Mouse (Mus musculus) liver, adult 2 months (tissue): ENCODE measurements around the gene A630023A22Rik.

Experiments
- CTCF ChIP-seq: fragments of 200-500 bp; IDR thresholded peaks from 2 replicates; pipeline ENCODE4 v1.5.1; 2011; ENCODE audit warnings: low read depth, low read length, control low read depth
- POLR2A ChIP-seq: fragments of 200-500 bp; IDR thresholded peaks from 2 replicates; pipeline ENCODE4 v1.6.1; 2011; ENCODE audit warnings: low read length, control low read depth; ENCODE audit not compliant: insufficient read depth; ENCODE audit errors: extremely low read depth

DNA sequence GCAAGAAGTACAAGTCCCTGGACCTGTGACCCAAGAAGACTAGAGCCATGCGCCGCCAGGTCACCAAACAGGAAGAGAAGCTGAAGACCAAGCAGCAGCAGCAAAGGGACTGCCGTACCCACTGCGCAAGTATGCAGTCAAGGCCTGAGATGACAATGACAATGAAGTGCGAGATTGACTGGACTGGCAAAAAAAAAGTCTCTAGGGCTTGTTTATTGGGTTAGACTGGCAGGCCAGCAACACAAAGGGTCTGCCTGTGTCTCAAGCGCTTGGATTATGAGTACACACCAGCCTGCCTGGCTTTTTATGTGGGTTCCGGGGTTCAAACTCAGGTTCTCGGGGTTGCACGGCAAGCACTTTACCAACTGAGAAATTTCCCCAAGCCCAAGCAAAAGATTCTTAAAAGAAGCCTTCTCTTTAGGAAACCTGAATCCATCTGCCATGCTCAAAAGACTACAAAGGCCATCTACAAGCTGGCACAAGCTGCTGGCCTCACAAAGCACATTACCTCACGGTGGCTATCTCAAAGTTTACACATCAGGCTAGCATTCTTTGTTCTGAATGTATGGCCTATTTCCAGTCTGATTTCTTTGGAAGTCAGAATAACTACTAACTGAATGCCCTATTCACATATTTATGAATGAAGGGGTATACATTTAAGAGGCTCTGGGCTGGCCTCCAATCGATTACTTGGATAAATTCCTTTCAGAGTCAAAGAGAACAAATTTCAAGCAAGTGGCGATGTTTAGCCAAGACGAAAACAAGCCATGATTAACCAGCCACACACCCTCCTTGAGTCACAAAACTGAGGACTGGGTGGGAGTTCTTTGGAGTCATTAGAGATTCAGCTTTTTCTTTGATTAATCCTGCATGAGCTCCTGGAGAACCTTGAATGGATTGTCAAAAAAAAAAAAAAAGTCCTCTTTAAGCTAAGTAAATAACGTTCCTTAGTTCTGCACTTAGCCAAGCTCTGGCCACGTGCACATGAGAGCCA is 37.4 kb upstream of the A630023A22Rik start:
- TF ChIP-seq CTCF: no peak
- TF ChIP-seq POLR2A: no peak
